Mouse (Mus musculus): ENCODE results near the gene Ldb2.

DNA sequence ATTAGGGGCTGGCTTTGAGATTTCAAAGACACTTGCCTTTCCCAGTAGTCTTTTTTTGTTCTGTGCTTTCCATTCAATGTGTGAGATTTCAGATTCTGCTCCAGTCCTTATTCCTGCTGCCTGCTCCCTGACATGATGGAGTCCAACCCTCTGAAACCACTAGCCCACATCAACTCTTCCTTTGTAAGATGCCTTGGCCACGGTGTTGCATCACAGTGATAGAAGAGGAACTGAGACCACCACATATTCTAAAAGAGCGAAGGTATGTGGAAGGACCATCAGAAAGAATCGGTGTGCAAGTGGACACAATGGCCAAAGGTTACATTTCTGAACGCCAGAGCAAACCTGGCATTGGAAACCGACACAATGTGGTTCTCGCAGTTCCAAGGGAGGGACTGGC lies 309.0 kb downstream of the Ldb2 start:
- TF ChIP-seq POLR2A (IDR thresholded peaks at IDR 0.05; ENCODE audit: insufficient read depth, low read length) = no peak
- no peak for TF ChIP-seq CTCF (IDR thresholded peaks at IDR 0.05; ENCODE audit: low read depth, low read length)

All from ES-Bruce4 (cell line).